ENCODE assay signal across 20 mouse cellular contexts in the genomic region with DNA sequence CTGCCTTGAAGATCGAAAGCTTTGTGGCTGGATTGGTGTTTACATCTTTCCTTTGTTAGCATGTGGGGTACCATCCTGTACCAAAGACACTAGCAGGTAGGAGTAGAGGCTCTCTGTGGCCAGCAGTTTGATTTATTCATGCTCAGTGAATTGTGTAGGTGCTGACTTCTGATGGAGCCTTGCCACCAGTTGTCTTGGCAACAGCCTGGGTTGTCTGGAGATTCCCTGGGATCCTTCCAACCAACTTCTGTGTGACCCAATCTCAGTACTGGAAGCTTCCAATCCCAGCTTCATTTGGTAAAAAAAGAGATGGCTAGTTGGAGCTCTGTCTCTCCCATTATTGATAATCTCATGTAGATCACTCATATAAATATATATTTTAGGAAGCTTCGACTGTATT.
DNase-seq lines count a peak whose midpoint lies in the region; ATAC-seq lines count a peak whose summit lies in the region.
"Had no signal": no experiment of that assay in that cellular context is flagged by ENCODE, and none has a peak within 500 bp of the region (broad histone marks: within the 10 kb centered on the region; RNA-seq: fewer than 3 reads in every experiment).

No protein-coding gene starts in this region.

- peaks cover 5% of the 10 kb centered on the region; the same call in 1 of the 2 replicates for H3K4me1 ChIP-seq in kidney, embryonic 16.5 days (ENCODE audit: insufficient read depth, low read length)
- H3K4me1 ChIP-seq: limb, embryonic 12.5 days; liver, embryonic 12.5 days had no signal

- H3K4me2 ChIP-seq in kidney, embryonic 16.5 days (replicated peaks; ENCODE audit: low read depth, low read length): no peak overlapping the region
- H3K4me2 ChIP-seq: limb, embryonic 12.5 days; liver, embryonic 12.5 days; neural tube, embryonic 13.5 days had no signal

- H3K9ac ChIP-seq in kidney, embryonic 16.5 days (replicated peaks; ENCODE audit: low read length): no peak overlapping the region
- H3K9ac ChIP-seq: limb, embryonic 12.5 days; liver, embryonic 12.5 days; neural tube, embryonic 13.5 days had no signal

- no peak overlapping the region for H3K4me3 ChIP-seq in kidney, embryonic 16.5 days (ENCODE audit: low read length)
- H3K4me3 ChIP-seq: left cerebral cortex, adult 2 months; limb, embryonic 12.5 days; liver, embryonic 12.5 days; neural tube, embryonic 13.5 days had no signal

- no peak for ATAC-seq in kidney, embryonic 16.5 days (ENCODE audit: low FRiP score, low TSS enrichment)
- ATAC-seq: forebrain, embryonic 16.5 days; liver, embryonic 12.5 days had no signal

- no peak overlapping the region for H3K27ac ChIP-seq in kidney, embryonic 16.5 days (ENCODE audit: low read length)
- H3K27ac ChIP-seq: kidney, postnatal 0 days; left cerebral cortex, adult 2 months; limb, embryonic 12.5 days; liver, embryonic 12.5 days; neural tube, embryonic 13.5 days had no signal

- peak; percentile 9 to 22 for DNase-seq in frontal cortex, postnatal 36 days (ENCODE audit: low spot score in 2 of 2)
- DNase-seq in frontal cortex, postnatal 14 days (ENCODE audit: low spot score in 2 of 2): no peak
- DNase-seq in layer of hippocampus, adult 11-12 months (ENCODE audit: low spot score): peak; percentile 15
- DNase-seq in layer of hippocampus, postnatal 36 days: no peak
- DNase-seq in right cerebral cortex, postnatal 10 days (ENCODE audit: low spot score in 2 of 2): peak; percentile 35 to 38
- no peak for DNase-seq in right cerebral cortex, postnatal 25 days
- DNase-seq: adrenal gland, postnatal 25 days; cerebellum, adult 8-10 months; gastrocnemius, postnatal 10 days; kidney, adult 11 months; lung, adult 2 months; spleen, adult 18-20 months; thymus, postnatal 25 days had no signal

- H3K27me3 ChIP-seq in kidney, embryonic 16.5 days (ENCODE audit: insufficient read depth, low read length): no peaks in the 10 kb centered on the region
- H3K27me3 ChIP-seq: limb, embryonic 12.5 days; liver, embryonic 12.5 days; neural tube, embryonic 13.5 days had no signal

- 93% methylated on average over 2 of the region's 2 CpGs for WGBS in kidney, embryonic 16.5 days

- H3K9me3 ChIP-seq in kidney, embryonic 16.5 days (ENCODE audit: low read length): no peaks in the 10 kb centered on the region
- H3K9me3 ChIP-seq: limb, embryonic 12.5 days; liver, embryonic 12.5 days; neural tube, embryonic 13.5 days had no signal

- no peaks in the 10 kb centered on the region for H3K36me3 ChIP-seq in kidney, embryonic 16.5 days (ENCODE audit: insufficient read depth, low read length)
- H3K36me3 ChIP-seq: limb, embryonic 12.5 days; liver, embryonic 12.5 days; neural tube, embryonic 13.5 days had no signal

Comparison
In these comparisons a context has a peak if more than half of its experiments do, and no peak if none do; other contexts are left out.
1. DNase-seq: peak in frontal cortex, postnatal 36 days (2 of 2), layer of hippocampus, adult 11-12 months (single experiment) and right cerebral cortex, postnatal 10 days (2 of 2); none in frontal cortex, postnatal 14 days (0 of 2), layer of hippocampus, postnatal 36 days (0 of 2) and right cerebral cortex, postnatal 25 days (single experiment).